Mouse (Mus musculus) heart, postnatal 0 days (tissue): ENCODE data around the gene Gm37240. TPM values are rescaled to one million over a fixed set of nuclear protein-coding genes. Genes with fewer than 3 reads are reported as not detected.

Experiments
- ATAC-seq: fragments of 200-750 bp; cut with Nextera tagmentation; 2 replicates; pipeline ENCODE4 v1.8.0; 2017; ENCODE audit warnings: low read depth, moderate number of reproducible peaks, moderate library complexity; ENCODE audit not compliant: insufficient read depth
- DNase-seq: peaks from one replicate; pipeline ENCODE4 v3.0.0-alpha.2; 2016; ENCODE audit warnings: low spot score
- H3K27ac ChIP-seq: fragments of 300-500 bp; sonication (generic); 2 replicates; pipeline ENCODE4 v1.5.1; 2014; ENCODE audit warnings: low read depth, mild to moderate bottlenecking
- H3K27me3 ChIP-seq: fragments of 300-500 bp; sonication (generic); 2 replicates; pipeline ENCODE4 v1.6.1; 2014; ENCODE audit warnings: low read length, mixed read lengths; ENCODE audit not compliant: control insufficient read depth, insufficient read depth
- H3K36me3 ChIP-seq: fragments of 300-500 bp; sonication (generic); replicated peaks from 2 replicates; pipeline ENCODE4 v1.6.1; 2014; ENCODE audit warnings: low read length, mixed read lengths; ENCODE audit not compliant: control insufficient read depth, insufficient read depth
- H3K4me1 ChIP-seq: fragments of 300-500 bp; sonication (generic); 2 replicates; pipeline ENCODE4 v1.6.1; 2014; ENCODE audit warnings: antibody characterized with exemption; ENCODE audit not compliant: control insufficient read depth, insufficient read depth
- H3K4me2 ChIP-seq: fragments of 300-500 bp; sonication (generic); 2 replicates; pipeline ENCODE4 v1.6.1; 2014; ENCODE audit warnings: low read depth, mild to moderate bottlenecking, low read length, moderate library complexity
- H3K4me3 ChIP-seq: fragments of 300-500 bp; sonication (generic); 2 replicates; pipeline ENCODE4 v1.5.1; 2014; ENCODE audit warnings: low read depth, low read length
- H3K9ac ChIP-seq: fragments of 300-500 bp; sonication (generic); replicated peaks from 2 replicates; pipeline ENCODE4 v1.6.1; 2014; ENCODE audit warnings: low read depth, low read length, mixed read lengths
- H3K9me3 ChIP-seq: fragments of 300-500 bp; sonication (generic); replicated peaks from 2 replicates; pipeline ENCODE4 v1.6.1; 2016; ENCODE audit warnings: low read length; ENCODE audit not compliant: control insufficient read depth
- CTCF ChIP-seq: IDR thresholded peaks from 2 replicates; pipeline ENCODE4 v1.5.1; 2016; ENCODE audit warnings: antibody characterized with exemption, control low read depth, low read depth
- EP300 ChIP-seq: IDR thresholded peaks from 2 replicates; pipeline ENCODE4 v1.6.1; 2016; ENCODE audit warnings: antibody characterized with exemption, low read depth
- WGBS: fragments of 180-500 bp; shearing (Covaris S2); extraction: QIAGEN DNeasy Blood & Tissue Kit; methylation state at CpG from one replicate; pipeline ENCODE4 v1.1.7; 2014; 5-methylcytosine and 5-hydroxymethylcytosine counted together
- polyA plus RNA-seq: library from polyadenylated mRNA; unstranded; fragments of >200 nt; fragmentation: Nextera tagmentation; extraction: Ambion mirVana; gene quantifications from 2 replicates; pipeline ENCODE4 v1.2.1, GENCODE M21; 2015
- total RNA-seq: library from RNA; depleted of rRNA; stranded (reverse); fragments of >200 nt; gene quantifications from 2 replicates; pipeline ENCODE4 v1.2.3, GENCODE M21; 2014; ENCODE audit warnings: low replicate concordance

Gm37240 gene
- total and polyA plus RNA-seq, 2 experiments from 2014 or later = 21.7 to 72.1 TPM

- Histone ChIP-seq H3K27ac (no peak overlapping the region), H3K4me2 (no peak overlapping the region), H3K9me3 (no peaks in the 10 kb centered on the region), H3K27me3 (no peaks in the 10 kb centered on the region), H3K36me3 (no peaks in the 10 kb centered on the region), H3K4me3 (no peak overlapping the region), H3K4me1 (no peaks in the 10 kb centered on the region), H3K9ac (no peak overlapping the region)
- ATAC-seq (no peak), DNase-seq (no peak)
- 78% methylated on average over 4 of the region's 4 CpGs for WGBS
- TF ChIP-seq CTCF (no peak), EP300 (no peak)
These were observed 1011.1 kb downstream of the Gm37240 start for GRCm38 (mm10) chr3:84876211-84876610.

GRCm38 (mm10) chr3:84875306-84875705 lies 1012.0 kb downstream of the Gm37240 start:
- TF ChIP-seq CTCF (no peak), EP300 (no peak)
- no peaks in the 10 kb centered on the region for H3K9me3 ChIP-seq
- no peak overlapping the region for H3K27ac ChIP-seq
- DNase-seq (no peak), ATAC-seq (no peak)
- no peak overlapping the region for H3K4me2 ChIP-seq
- H3K4me1 ChIP-seq = no peaks in the 10 kb centered on the region
- H3K27me3 ChIP-seq = no peaks in the 10 kb centered on the region
- no peaks in the 10 kb centered on the region for H3K36me3 ChIP-seq
- no peak overlapping the region for H3K4me3 ChIP-seq
- H3K9ac ChIP-seq = no peak overlapping the region
- 72% methylated on average over 9 of the region's 9 CpGs for WGBS

GRCm38 (mm10) chr3:84870126-84870525 lies 1017.2 kb downstream of the Gm37240 start:
- peak; percentile 47 for TF ChIP-seq CTCF
- no peak for TF ChIP-seq EP300
- Histone ChIP-seq H3K27ac (no peak overlapping the region), H3K9ac (no peak overlapping the region), H3K4me2 (no peak overlapping the region), H3K4me3 (no peak overlapping the region), H3K27me3 (no peaks in the 10 kb centered on the region), H3K36me3 (no peaks in the 10 kb centered on the region), H3K9me3 (no peaks in the 10 kb centered on the region), H3K4me1 (peaks cover 6% of the 10 kb centered on the region; the same call in 1 of the 2 replicates)
- DNase-seq (no peak), ATAC-seq (no peak)

- Histone ChIP-seq H3K27me3 (no peaks in the 10 kb centered on the region), H3K4me1 (peaks cover 6% of the 10 kb centered on the region; the same call in 1 of the 2 replicates), H3K27ac (no peak overlapping the region), H3K4me2 (no peak overlapping the region), H3K9ac (no peak overlapping the region), H3K4me3 (no peak overlapping the region), H3K36me3 (peaks cover 4% of the 10 kb centered on the region; the same call in 1 of the 2 replicates), H3K9me3 (no peaks in the 10 kb centered on the region)
- no peak for ATAC-seq
- 52% methylated on average over 1 of the region's 1 CpGs for WGBS
- no peak for DNase-seq
- TF ChIP-seq EP300 (no peak), CTCF (no peak)
These were observed 1019.3 kb downstream of the Gm37240 start for GRCm38 (mm10) chr3:84867991-84868390.

- WGBS = 81% methylated on average over 1 of the region's 1 CpGs
These were observed 1019.8 kb downstream of the Gm37240 start for GRCm38 (mm10) chr3:84867434-84867975.

GRCm38 (mm10) chr3:84866866-84867265 lies 1020.5 kb downstream of the Gm37240 start:
- no peak for DNase-seq
- Histone ChIP-seq H3K27ac (no peak overlapping the region), H3K9ac (no peak overlapping the region), H3K9me3 (no peaks in the 10 kb centered on the region), H3K4me2 (no peak overlapping the region), H3K27me3 (no peaks in the 10 kb centered on the region), H3K36me3 (peaks cover 4% of the 10 kb centered on the region; the same call in 1 of the 2 replicates), H3K4me1 (peaks cover 6% of the 10 kb centered on the region; the same call in 1 of the 2 replicates), H3K4me3 (no peak overlapping the region)
- TF ChIP-seq EP300 (no peak), CTCF (no peak)
- ATAC-seq = no peak
- 79% methylated on average over 4 of the region's 4 CpGs for WGBS

More at GRCm38 (mm10) chr3:84867434-84867975, 1019.8 kb downstream of the Gm37240 start:
- no peak overlapping the region for H3K9ac ChIP-seq
- no peak overlapping the region for H3K4me3 ChIP-seq
- DNase-seq = no peak
- H3K4me1 ChIP-seq = peaks cover 6% of the 10 kb centered on the region; the same call in 1 of the 2 replicates
- no peaks in the 10 kb centered on the region for H3K9me3 ChIP-seq
- H3K27ac ChIP-seq = 0 out of 2 replicates have a peak overlapping the region, but pooled peaks have one; percentile 25
- no peak for TF ChIP-seq CTCF
- no peak for TF ChIP-seq EP300
- no peak overlapping the region for H3K4me2 ChIP-seq
- H3K36me3 ChIP-seq = peaks cover 4% of the 10 kb centered on the region; the same call in 1 of the 2 replicates
- no peak for ATAC-seq
- no peaks in the 10 kb centered on the region for H3K27me3 ChIP-seq
